Mouse (Mus musculus): ENCODE results near the gene Ppfibp1.

The Ppfibp1 gene

GRCm38 (mm10) chr6:146913489-146914198 is 25.4 kb downstream of the Ppfibp1 start:
- no peak for DNase-seq (ENCODE audit: low spot score in 2 of 2)

- DNase-seq (ENCODE audit: low spot score in 2 of 2), result no peak
These were observed 27.5 kb downstream of the Ppfibp1 start for GRCm38 (mm10) chr6:146915808-146916207.

DNA sequence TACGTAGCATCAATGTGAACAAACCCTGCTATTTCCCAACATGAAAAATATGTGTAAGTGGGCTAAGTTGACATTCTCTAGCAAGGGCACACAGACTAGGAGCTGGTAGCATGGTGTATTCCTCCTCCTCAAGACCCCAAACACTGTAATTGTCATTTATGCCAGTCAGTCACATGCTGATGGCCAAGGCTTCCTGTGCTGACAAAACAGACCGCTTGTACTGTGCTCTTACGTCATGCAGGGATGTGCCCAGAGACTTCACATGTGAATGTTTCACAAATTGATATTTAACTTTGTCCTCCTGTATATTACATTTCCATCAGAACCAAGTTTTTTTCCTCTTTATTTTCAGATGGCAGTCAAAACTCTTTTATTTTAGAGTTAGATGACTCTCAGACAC is 29.1 kb downstream of the Ppfibp1 start:
- no peak for DNase-seq (ENCODE audit: low spot score in 2 of 2)

DNA sequence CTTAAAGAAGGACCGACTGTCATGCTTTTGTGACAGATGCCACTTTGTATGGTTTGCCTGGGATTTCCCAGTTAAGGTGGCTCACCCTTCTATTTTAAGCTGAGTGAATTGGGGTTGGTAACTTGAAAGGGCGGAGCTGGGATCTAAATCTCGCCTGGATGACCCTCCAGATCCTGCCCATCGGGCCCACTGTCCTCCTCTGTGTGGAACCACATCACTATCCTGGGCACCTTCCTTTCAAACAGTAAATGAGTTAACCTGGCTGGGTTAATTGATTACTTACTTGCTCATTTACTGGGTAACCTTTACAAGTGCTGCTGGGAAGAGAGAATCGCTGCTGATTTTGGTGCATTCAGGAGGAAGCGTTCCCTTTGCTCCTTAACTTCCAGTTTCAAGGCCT is 30.1 kb downstream of the Ppfibp1 start:
- no peak for DNase-seq (ENCODE audit: low spot score in 2 of 2)

GRCm38 (mm10) chr6:146926415-146926980 is 38.2 kb downstream of the Ppfibp1 start:
- DNase-seq (ENCODE audit: low spot score in 2 of 2), result no peak

GRCm38 (mm10) chr6:146928108-146928507 is 39.8 kb downstream of the Ppfibp1 start:
- no peak for DNase-seq (ENCODE audit: low spot score in 2 of 2)

GRCm38 (mm10) chr6:146929031-146929430 is 40.7 kb downstream of the Ppfibp1 start:
- DNase-seq (ENCODE audit: low spot score in 2 of 2), result no peak

DNA sequence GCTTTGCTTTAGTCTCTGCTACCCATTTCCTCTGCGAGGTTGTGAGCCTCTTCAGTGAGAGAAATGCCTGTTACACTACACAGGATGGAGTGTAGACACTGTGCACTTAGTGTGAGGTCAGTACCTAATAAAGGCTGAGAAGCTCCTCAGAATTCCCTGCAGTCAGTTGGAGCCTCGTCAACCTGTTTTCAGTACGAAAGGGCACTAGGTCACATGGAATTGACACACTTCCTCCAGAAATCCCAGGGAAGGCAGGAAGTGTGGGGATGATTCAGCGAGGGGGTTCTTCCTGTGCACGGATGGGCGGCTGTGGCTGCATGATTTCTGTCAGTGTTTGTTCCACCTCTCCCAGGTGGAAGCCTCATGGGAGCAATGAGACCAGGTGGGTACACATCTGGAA is 44.8 kb downstream of the Ppfibp1 start:
- DNase-seq (ENCODE audit: low spot score in 2 of 2), result no peak

DNA sequence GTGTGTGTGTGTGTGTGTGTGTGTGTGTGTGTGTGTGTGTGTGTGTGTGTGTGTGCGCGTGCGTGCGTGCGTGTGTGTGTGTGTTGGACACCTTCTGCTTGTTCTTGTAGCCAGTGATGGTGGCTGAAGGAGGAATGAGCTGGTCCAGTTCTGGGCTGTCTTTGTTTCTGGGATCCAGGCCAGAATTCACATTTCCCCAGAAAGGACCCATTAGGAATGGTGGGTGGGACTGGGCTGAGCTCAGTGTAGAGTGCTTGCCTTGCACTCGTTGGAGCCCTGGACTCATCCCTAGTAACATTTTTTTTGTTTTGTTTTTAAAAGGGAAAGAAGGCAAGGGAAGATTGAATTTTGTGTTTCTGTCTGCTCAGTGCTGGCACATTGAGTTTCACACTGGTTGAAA is 47.7 kb downstream of the Ppfibp1 start:
- DNase-seq (ENCODE audit: low spot score in 2 of 2), result no peak

DNA sequence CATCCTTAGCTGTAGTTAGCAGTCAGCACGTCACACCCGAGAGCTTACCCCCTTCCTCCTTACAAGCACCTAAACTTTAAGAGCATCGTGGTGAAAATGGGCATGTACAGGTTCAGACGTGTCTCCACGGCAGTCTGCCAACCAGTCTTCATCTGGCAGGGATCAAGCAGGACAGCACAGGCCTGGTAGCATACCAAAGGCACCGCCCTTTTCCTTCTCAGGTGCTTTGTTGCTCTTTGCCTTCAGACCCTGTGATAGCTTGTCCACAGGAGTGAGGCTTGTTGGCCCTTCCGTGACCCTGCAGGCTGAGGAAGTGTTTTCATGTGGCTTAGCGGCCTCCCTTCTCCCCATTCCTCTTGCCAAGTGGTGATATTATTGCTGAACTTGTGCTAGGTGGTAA is 50.7 kb downstream of the Ppfibp1 start:
- no peak for DNase-seq (ENCODE audit: low spot score in 2 of 2)

- no peak for DNase-seq (ENCODE audit: low spot score in 2 of 2)
These were observed 53.4 kb downstream of the Ppfibp1 start for GRCm38 (mm10) chr6:146941505-146942275.

- no peak for DNase-seq (ENCODE audit: low spot score in 2 of 2)
These were observed 55.7 kb downstream of the Ppfibp1 start for GRCm38 (mm10) chr6:146944009-146944408.

GRCm38 (mm10) chr6:146944830-146945229 is 56.5 kb downstream of the Ppfibp1 start:
- no peak for DNase-seq (ENCODE audit: low spot score in 2 of 2)

GRCm38 (mm10) chr6:146946327-146947029 is 58.2 kb downstream of the Ppfibp1 start:
- DNase-seq (ENCODE audit: low spot score in 2 of 2), result no peak

GRCm38 (mm10) chr6:146947186-146947585 is 58.9 kb downstream of the Ppfibp1 start:
- no peak for DNase-seq (ENCODE audit: low spot score in 2 of 2)

DNA sequence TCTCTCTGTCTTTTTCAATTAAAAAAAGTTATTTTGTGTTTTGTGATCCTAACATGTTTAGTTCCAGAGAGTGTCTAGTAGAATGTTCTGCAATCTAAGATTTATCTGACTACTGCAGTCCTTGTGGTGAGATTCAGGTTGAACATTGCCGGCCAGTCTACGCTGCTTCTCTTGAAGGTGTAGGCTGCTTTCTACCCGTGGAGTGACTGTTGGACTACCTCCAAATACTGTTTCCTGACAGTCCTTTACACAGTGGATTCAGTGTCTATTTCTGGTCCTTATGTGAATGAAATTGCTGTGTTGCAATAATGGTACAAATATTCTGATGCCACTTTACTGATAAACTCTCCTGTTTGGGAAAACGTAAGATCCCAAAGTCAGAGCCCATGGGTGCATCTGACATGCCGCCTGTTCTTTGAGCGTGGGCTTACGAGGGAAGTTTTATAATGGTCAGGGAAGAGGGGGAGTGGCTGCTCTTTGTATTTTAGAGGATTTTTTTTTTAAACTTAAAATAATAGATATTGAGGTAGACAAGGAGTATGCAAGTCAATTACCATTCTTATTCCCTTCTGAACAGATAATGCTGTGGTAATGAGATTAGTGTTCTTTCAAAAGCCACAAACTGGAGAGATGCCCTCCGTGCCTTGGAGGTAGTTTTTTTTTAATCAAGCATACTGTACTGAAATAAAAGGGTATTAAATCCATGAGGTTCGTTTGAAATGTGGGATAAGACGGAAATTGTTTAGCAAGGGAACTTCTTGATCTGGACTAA is 61.6 kb downstream of the Ppfibp1 start:
- DNase-seq (ENCODE audit: low spot score in 2 of 2), result no peak

DNA sequence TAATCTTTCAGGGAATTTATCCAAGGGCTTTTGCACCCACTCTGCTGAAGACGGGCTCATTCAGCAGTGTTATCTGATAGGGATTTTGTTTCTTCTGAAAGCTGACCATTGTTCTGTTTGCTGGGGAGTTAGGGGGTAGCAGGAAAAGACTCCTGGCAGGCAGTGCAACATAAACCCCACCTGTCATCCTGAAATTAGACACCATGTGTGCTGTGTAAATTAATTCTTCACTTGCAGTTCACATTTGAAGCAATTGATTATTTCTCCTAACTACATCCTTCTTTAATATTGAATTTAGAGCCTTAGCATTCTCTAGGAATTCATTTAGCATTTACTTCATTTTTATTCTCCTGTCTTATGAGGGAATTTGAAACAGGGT is 62.2 kb downstream of the Ppfibp1 start:
- no peak for DNase-seq (ENCODE audit: low spot score in 2 of 2)

GRCm38 (mm10) chr6:146954258-146954657 is 66.0 kb downstream of the Ppfibp1 start, which contains the start of gene 1700034J05Rik:
1700034J05Rik (minus strand) TSS chr6:146954422.
- DNase-seq (ENCODE audit: low spot score in 2 of 2), result no peak

GRCm38 (mm10) chr6:146955475-146955874 is 67.2 kb downstream of the Ppfibp1 start:
- no peak for DNase-seq (ENCODE audit: low spot score in 2 of 2)

- DNase-seq (ENCODE audit: low spot score in 2 of 2), result no peak
These were observed 67.6 kb downstream of the Ppfibp1 start for GRCm38 (mm10) chr6:146955896-146956295.

GRCm38 (mm10) chr6:146956961-146957360 is 68.7 kb downstream of the Ppfibp1 start:
- DNase-seq (ENCODE audit: low spot score in 2 of 2), result no peak
